Mouse (Mus musculus): ENCODE results near the gene Ddx27.
A peak's percentile ranks its signal among the peaks of the same experiment; 100 is the strongest.
"Not testable (repeated sequence)": the region's sequence is repeated elsewhere in the genome, so short reads cannot be mapped to it uniquely, and the experiment has no call there.

Gene Ddx27

GRCm38 (mm10) chr2:167014702-167015381 lies at the start of gene Ddx27:
TSS of gene Ddx27 (plus strand) at chr2:167015193.
- DNase-seq (ENCODE audit: low spot score) = peak; percentile 90

- no peak for DNase-seq (ENCODE audit: low spot score)
These were observed 41.8 kb upstream of the Ddx27 start for GRCm38 (mm10) chr2:166973153-166973552.

- DNase-seq (ENCODE audit: low spot score) = no peak
These were observed 40.7 kb upstream of the Ddx27 start for GRCm38 (mm10) chr2:166974177-166974872.

DNA sequence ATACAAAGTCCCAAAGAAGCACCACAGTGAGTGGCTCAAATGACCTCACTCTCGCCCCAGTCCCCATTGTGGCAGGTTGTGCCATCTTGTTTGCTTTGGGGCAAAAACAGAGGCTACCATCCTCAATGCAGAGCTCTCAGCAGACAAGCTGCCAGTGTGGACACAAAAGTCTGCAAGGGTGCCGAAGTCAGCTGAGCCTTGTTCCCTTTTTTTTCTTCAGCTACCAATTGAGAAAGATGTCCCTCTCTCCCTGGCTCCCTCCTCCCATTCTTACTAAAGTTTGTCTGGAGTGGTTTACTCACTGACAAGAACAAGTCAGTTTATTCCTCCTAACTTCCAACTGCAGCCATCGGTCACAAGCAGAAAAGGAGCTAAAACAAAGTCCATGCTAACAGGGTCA lies 38.6 kb upstream of the Ddx27 start:
- DNase-seq (ENCODE audit: low spot score) = no peak

- DNase-seq (ENCODE audit: low spot score) = no peak
These were observed 37.5 kb upstream of the Ddx27 start for GRCm38 (mm10) chr2:166977490-166977889.

DNA sequence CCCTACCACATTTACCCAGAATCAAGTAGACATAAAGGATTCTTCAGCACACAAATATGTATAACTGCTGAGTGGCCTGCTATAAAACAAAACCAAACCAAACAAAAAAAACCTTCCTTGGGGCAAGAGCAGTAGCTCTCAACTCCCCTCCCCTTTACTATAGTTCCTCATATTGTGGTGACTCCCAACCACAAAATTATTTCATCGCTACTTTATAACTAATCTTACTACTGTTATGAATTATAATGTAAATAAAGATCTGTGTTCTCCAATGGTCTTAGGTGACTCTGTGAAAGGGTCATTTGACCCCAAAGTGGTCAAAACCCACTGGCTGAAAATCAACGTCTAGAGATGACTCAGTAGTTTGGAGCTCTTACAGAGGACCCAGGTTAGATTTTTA lies 34.8 kb upstream of the Ddx27 start:
- DNase-seq (ENCODE audit: low spot score) = no peak

- no peak for DNase-seq (ENCODE audit: low spot score)
These were observed 31.6 kb upstream of the Ddx27 start for GRCm38 (mm10) chr2:166983351-166983894.

DNA sequence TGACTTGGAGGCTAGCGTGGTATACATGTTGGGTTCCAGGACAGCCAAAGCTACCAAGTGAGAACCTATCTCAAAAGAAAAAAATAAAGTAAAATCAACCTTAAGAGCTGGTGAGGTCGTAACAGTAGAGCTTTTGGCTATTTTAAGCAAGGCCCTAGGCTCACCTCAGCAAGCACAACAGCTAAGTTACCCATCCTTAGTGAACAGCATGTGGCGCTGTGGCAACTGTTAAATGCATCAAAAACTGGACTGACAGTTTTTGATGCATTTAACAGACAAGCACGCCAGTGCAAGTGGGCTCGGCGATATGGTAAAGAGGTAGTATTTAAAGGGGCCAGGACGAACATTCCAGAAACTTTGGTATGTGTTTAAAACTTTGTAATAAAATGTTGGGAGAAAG lies 24.1 kb upstream of the Ddx27 start:
- DNase-seq (ENCODE audit: low spot score) = no peak

DNA sequence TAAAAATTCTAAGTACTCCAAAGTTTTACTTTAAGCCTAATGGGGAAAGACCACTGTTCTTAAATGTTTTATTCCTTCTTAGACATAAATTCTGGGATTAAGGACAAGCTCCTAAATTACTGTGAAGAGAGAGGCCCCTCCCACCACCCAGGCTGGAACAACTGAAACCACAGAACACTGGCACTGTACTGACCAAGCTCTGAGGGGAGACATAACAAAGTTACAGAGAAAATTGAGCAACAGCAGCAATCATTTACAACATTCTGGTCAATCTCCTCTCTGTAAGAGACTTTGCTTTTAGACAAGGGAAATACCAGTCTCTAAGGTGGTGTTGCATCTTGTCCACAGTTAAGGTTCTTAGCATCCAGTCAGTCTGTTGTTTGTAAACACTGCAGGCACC lies 23.0 kb upstream of the Ddx27 start:
- no peak for DNase-seq (ENCODE audit: low spot score)

GRCm38 (mm10) chr2:166995021-166995795 lies 19.8 kb upstream of the Ddx27 start:
- no peak for DNase-seq (ENCODE audit: low spot score)

DNA sequence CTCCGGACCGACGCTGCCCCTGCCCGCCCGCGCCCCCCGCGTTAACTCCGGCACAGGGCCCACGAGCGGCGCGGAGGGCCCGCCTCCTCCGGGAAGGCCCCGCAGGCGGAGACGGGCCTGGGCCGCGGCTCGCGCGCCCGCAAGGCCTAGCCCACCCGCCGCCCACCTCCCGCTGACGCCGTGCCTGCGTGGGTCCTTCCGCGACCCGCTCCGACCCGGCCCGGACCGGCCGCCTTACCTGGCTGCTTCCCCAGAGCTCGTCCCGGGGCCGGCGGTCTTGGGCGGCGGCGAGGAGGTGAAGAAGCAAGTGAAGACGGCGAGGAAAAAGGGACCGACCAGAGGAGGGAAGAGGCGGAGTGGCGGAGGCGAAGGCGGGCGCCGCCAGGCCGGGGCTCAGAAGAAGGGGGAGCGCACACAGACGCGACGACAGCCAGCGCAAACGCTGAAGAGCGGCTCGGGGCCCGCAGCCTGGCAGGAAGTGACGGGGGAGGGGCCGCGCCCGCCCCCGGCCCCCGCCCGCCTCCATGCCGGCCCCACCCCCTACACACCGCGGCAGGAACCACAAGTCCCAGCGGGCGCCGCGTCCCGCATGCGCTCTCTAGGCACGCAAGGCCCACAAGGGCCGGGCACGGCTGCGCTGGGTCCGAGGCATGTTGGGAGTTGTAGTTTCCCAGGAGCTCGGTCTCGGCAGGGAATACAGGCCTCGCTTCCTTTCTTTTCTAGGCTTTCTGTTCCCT lies 19.0 kb upstream of the Ddx27 start, which contains the start of gene Stau1:
Stau1 (minus strand) TSS at position 504 of the 737 bp plus-strand sequence.
- peak; percentile 98 for DNase-seq (ENCODE audit: low spot score)

- no peak for DNase-seq (ENCODE audit: low spot score)
These were observed 18.5 kb upstream of the Ddx27 start for GRCm38 (mm10) chr2:166996533-166996894.

- no peak for DNase-seq (ENCODE audit: low spot score)
These were observed 13.5 kb upstream of the Ddx27 start for GRCm38 (mm10) chr2:167001486-167001885.

DNA sequence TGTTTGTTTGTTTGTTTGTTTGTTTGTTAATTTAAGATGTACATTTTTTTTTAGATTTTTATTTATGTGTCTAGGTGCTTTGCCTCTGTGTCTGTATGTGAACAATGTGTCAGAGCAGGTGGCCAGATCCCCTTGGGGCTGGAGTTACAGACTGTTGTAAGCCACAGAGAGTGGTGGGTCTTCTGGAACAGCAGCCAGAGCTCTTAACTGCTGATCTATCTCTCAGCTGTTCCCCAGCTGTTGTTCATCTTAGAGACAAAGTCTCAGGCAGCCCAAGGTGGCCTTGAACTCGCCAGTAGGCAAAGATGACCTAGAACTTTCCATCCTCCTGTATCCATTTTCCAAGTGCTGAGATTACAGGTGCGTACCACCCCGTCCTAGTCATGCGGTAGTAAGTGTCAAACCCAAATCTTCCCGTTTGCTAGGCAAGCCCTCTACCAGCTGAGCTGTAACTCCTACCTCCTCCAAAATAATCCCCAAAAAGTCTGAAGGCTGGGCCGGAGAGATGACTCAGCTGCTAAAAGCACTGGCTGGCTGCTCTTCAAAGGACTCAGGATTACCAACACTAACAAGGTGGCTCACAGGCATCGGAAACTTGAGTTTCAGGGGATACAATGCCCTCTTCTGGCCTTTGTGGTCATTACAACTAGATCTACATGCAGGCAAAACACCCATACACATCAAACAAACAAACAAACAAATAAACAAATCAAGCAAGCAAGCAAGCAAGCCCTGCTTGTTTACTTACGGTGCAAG lies 10.7 kb upstream of the Ddx27 start:
- DNase-seq (ENCODE audit: low spot score) = no peak

- DNase-seq (ENCODE audit: low spot score) = no peak
These were observed 8.6 kb upstream of the Ddx27 start for GRCm38 (mm10) chr2:167006355-167006754.

GRCm38 (mm10) chr2:167007001-167007491 lies 7.9 kb upstream of the Ddx27 start:
- no peak for DNase-seq (ENCODE audit: low spot score)

DNA sequence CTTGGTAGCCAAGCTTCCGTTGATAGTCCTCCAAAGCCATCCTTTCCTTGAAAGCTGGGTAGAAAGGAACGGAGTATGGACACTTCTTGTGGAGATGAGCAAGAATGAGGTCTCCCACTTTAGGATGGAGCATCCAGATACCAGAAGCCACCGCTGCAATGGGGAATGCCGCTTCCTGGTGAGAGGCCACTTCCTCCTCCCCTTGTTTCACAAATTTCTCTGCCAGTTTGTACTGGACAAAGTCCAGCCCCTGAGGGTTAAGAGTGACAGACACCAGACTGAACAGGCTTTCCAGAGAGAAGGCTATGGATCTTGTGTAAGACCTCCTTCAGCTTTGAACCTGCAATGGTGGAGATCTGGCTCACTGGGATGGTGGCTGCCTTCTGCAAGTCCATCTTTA lies 7.4 kb upstream of the Ddx27 start:
- not testable (repeated sequence) for DNase-seq (ENCODE audit: low spot score)

- no peak for DNase-seq (ENCODE audit: low spot score)
These were observed 5.5 kb upstream of the Ddx27 start for GRCm38 (mm10) chr2:167009483-167009882.

DNA sequence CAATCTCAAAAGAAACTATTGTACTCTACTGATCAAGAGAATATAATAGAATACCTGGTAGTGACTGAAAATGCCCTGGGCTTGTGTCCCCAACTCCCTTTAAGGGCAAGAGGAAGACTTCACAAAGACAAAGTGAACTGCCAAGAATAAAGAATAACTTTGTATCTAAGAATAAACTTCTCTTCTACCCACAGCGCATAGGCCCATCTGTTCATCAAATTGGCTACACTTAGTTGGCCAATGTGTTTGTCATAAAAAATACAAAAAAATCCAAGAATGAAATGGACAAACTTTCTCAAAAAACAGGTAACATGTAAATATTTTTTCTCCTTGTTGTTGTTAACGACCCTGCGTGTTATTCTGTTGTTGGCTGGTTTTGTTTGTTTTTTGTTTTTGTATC lies 4.4 kb upstream of the Ddx27 start:
- DNase-seq (ENCODE audit: low spot score) = no peak

DNA sequence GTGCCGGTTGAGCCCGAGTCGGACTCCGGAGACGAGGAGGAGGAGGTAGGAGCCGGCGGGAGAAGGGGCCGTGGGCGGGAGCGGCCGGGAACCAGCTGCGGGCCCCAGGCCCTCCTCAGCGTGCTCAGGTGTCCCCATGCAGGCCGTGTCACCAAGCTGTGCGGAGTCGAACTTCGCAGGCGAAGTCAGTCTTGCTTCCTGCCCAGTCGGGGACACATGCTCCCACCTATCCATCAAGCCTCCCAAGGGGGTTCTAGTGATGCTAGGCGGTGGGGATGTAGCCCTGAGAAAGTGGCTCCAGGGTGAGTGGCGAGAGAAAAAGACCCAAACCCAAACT lies 357 bp downstream of the Ddx27 start:
- no peak for DNase-seq (ENCODE audit: low spot score)

DNA sequence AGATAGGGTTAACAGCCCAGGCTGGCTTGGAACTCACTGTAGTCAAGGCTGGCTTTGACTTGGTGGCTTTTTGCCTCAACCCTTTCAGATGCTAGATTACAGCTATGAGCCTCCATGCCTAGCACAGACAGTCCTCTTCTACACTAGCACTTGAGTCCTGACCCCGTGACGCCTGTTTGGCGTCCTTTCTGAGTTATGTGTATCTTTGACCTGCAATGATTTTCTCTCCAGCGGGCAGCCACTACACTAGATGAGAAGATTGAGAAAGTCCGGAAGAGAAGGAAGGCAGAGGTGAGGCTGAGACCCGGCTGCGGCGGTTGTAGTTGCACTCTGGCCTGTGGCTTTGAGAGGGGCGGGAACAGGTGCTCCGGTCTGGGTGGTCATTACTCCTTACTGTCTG lies 4.4 kb downstream of the Ddx27 start:
- no peak for DNase-seq (ENCODE audit: low spot score)

All from testis, postnatal 14 days (tissue).